Mouse (Mus musculus) hindbrain, embryonic 12.5 days (tissue): ENCODE measurements around the gene Sbk3. TPM values are rescaled to one million over a fixed set of nuclear protein-coding genes. Genes with fewer than 3 reads are reported as not detected.

Experiments used
- ATAC-seq: fragments of 200-750 bp; cut with Nextera tagmentation; 2 replicates; pipeline ENCODE4 v1.8.0; 2017; ENCODE audit warnings: moderate TSS enrichment; ENCODE audit not compliant: low FRiP score
- H3K27ac ChIP-seq: fragments of 300-500 bp; sonication (generic); 2 replicates; pipeline ENCODE4 v1.5.1; 2016; ENCODE audit warnings: mild to moderate bottlenecking
- H3K27me3 ChIP-seq: fragments of 300-500 bp; sonication (generic); 2 replicates; pipeline ENCODE4 v1.6.1; 2016; ENCODE audit warnings: mild to moderate bottlenecking
- H3K36me3 ChIP-seq: fragments of 300-500 bp; sonication (generic); 2 replicates; pipeline ENCODE4 v1.6.1; 2016; ENCODE audit warnings: mild to moderate bottlenecking
- H3K4me1 ChIP-seq: fragments of 300-500 bp; sonication (generic); 2 replicates; pipeline ENCODE4 v1.6.1; 2016
- H3K4me2 ChIP-seq: fragments of 300-500 bp; sonication (generic); replicated peaks from 2 replicates; pipeline ENCODE4 v1.6.1; 2016; ENCODE audit warnings: mild to moderate bottlenecking
- H3K4me3 ChIP-seq: fragments of 300-500 bp; sonication (generic); 2 replicates; pipeline ENCODE4 v1.5.1; 2016; ENCODE audit warnings: mild to moderate bottlenecking
- H3K9ac ChIP-seq: fragments of 300-500 bp; sonication (generic); 2 replicates; pipeline ENCODE4 v1.6.1; 2016; ENCODE audit warnings: mild to moderate bottlenecking, moderate library complexity
- H3K9me3 ChIP-seq: fragments of 300-500 bp; sonication (generic); replicated peaks from 2 replicates; pipeline ENCODE4 v1.6.1; 2016; ENCODE audit warnings: mild to moderate bottlenecking
- WGBS: fragments of 180-500 bp; shearing (Covaris S2); methylation state at CpG from one replicate; pipeline ENCODE4 v1.1.7; 2016; 5-methylcytosine and 5-hydroxymethylcytosine counted together
- polyA plus RNA-seq: library from polyadenylated mRNA; unstranded; fragments of >200 nt; fragmentation: Nextera tagmentation; extraction: Ambion mirVana; gene quantifications from 2 replicates; pipeline ENCODE4 v1.2.1, GENCODE M21; 2016

Gene Sbk3
- polyA plus RNA-seq, 1 experiment from 2014 or later, result 0.19 TPM

DNA sequence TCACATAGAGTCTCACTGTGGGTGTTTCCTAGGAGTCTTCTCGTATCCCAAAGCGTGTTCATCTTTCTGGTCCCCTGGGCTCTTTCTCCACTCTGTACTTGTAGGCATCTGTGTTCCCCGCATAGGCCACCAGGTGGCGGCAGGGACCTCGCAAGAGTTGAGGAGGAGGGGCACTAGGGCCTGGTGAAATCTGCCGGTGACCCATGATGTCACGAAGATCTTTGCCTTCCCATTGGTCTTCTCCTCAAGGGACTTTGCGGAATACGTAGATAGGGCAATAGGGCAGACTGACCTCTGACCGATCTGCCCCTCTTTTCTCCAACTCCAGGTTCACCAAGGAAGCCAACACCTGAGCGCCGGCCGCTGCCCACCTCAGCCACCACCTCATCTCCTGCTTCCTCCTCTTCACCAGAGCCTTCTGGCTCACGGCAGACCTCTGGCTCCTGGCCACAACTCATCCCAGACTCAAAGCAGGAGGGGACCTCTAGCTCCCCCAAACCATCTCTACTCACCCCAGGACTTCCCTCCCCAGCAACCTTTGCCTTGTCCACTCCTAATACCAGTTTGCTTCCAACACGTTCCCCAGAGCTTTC, 27.6 kb downstream of the Sbk3 start:
- WGBS, result 20% methylated on average over 15 of the region's 15 CpGs
- Histone ChIP-seq H3K4me1 (peaks cover 3% of the 10 kb centered on the region; the same call in 1 of the 2 replicates), H3K9ac (no peak overlapping the region), H3K36me3 (no peaks in the 10 kb centered on the region), H3K4me2 (peak overlapping the region; percentile 40), H3K9me3 (no peaks in the 10 kb centered on the region), H3K27me3 (no peaks in the 10 kb centered on the region), H3K27ac (no peak overlapping the region), H3K4me3 (peak overlapping the region; percentile 15; the same call in 1 of the 2 replicates)
- ATAC-seq, result peak; percentile 63

DNA sequence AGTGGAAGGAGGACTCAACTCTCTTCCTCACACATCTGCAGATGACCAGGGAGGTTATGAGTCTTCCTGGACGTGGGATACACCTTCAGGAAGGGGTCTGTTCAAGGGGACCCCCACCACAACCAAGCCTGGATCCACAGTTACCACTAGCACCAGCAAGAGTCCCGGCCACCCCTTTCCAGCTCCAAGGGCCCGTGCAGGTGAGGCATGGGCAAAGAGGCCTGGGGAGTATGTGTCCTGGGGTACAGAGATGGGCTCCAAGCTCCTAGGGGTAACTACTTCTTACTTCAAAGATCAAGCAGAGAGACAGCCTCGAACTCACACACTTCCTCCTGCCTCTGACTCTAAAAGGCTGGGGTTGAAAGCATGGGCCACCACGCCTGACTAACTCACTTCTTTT, 28.3 kb downstream of the Sbk3 start:
- Histone ChIP-seq H3K4me1 (peaks cover 3% of the 10 kb centered on the region; the same call in 1 of the 2 replicates), H3K27ac (no peak overlapping the region), H3K4me2 (no peak overlapping the region), H3K9me3 (no peaks in the 10 kb centered on the region), H3K9ac (no peak overlapping the region), H3K36me3 (no peaks in the 10 kb centered on the region), H3K27me3 (no peaks in the 10 kb centered on the region), H3K4me3 (no peak overlapping the region)
- no peak for ATAC-seq
- 50% methylated on average over 5 of the region's 5 CpGs for WGBS

DNA sequence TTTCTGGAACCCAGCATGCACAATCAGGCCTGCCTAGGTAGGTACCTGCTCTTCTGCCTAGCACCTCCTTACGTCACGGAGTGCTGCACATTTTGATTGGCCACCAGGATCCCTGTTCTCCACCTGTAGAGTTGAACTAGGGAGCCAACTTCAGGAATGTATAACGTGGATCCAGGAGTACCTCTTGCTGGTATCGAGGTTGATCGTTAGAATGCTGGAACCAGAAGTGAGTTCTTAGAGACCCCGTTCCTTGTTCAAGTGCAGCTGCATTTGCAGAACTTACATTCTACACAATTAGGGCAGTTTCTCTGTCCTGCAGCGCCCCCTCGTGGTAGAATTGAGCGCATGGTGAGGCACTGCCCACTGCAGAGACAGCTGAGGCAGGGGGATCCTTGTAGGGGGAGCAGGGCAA, 30.9 kb downstream of the Sbk3 start:
- H3K4me2 ChIP-seq, result no peak overlapping the region
- WGBS, result 26% methylated on average over 9 of the region's 9 CpGs

GRCm38 (mm10) chr7:4938456-4938855, 32.5 kb downstream of the Sbk3 start:
- ATAC-seq, result no peak
- Histone ChIP-seq H3K36me3 (no peaks in the 10 kb centered on the region), H3K4me3 (no peak overlapping the region), H3K27me3 (no peaks in the 10 kb centered on the region), H3K4me1 (peaks cover under 1% of the 10 kb centered on the region; the same call in 1 of the 2 replicates), H3K4me2 (no peak overlapping the region), H3K9ac (no peak overlapping the region), H3K27ac (no peak overlapping the region), H3K9me3 (0 out of 2 replicates have a peak, but pooled peaks cover 5% of the 10 kb centered on the region)
- 41% methylated on average over 2 of the region's 2 CpGs for WGBS

More for the DNA sequence above, 30.9 kb downstream of the Sbk3 start:
- no peak overlapping the region for H3K27ac ChIP-seq
- no peak overlapping the region for H3K9ac ChIP-seq
- 0 out of 2 replicates have a peak, but pooled peaks have one; percentile 21 for ATAC-seq
- no peaks in the 10 kb centered on the region for H3K36me3 ChIP-seq
- no peaks in the 10 kb centered on the region for H3K9me3 ChIP-seq
- H3K4me3 ChIP-seq, result no peak overlapping the region
- peaks cover 3% of the 10 kb centered on the region; the same call in 1 of the 2 replicates for H3K4me1 ChIP-seq
- H3K27me3 ChIP-seq, result no peaks in the 10 kb centered on the region

- Histone ChIP-seq H3K4me2 (no peak overlapping the region), H3K9ac (no peak overlapping the region), H3K27me3 (no peaks in the 10 kb centered on the region), H3K4me3 (no peak overlapping the region), H3K27ac (no peak overlapping the region), H3K4me1 (0 out of 2 replicates have a peak, but pooled peaks cover 2% of the 10 kb centered on the region), H3K9me3 (0 out of 2 replicates have a peak, but pooled peaks cover 5% of the 10 kb centered on the region), H3K36me3 (no peaks in the 10 kb centered on the region)
- WGBS, result 81% methylated on average over 11 of the region's 11 CpGs
- no peak for ATAC-seq
Measured at GRCm38 (mm10) chr7:4937392-4937791, 33.6 kb downstream of the Sbk3 start.

DNA sequence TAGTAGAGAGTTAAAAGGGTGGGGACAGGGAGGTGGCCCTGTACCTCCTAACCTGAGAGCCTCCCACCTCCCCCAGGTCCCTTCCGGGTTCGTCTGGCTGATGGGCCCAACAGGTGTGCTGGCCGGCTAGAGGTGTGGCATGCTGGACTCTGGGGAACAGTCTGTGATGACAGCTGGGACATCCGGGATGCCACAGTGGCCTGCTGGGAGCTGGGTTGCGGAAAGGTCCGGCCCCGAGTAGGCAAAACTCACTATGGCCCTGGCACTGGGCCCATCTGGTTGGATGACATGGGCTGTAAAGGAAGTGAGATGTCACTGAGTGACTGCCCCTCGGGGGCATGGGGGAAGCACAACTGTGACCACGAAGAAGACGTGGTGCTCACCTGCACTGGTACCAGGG, 34.1 kb downstream of the Sbk3 start:
- Histone ChIP-seq H3K36me3 (no peaks in the 10 kb centered on the region), H3K4me3 (no peak overlapping the region), H3K27me3 (no peaks in the 10 kb centered on the region), H3K9ac (no peak overlapping the region), H3K4me2 (no peak overlapping the region), H3K4me1 (0 out of 2 replicates have a peak, but pooled peaks cover 2% of the 10 kb centered on the region), H3K27ac (no peak overlapping the region), H3K9me3 (0 out of 2 replicates have a peak, but pooled peaks cover 5% of the 10 kb centered on the region)
- no peak for ATAC-seq
- 75% methylated on average over 10 of the region's 10 CpGs for WGBS

- H3K4me3 ChIP-seq, result no peak overlapping the region
- ATAC-seq, result no peak
- no peak overlapping the region for H3K27ac ChIP-seq
- H3K9me3 ChIP-seq, result 0 out of 2 replicates have a peak, but pooled peaks cover 5% of the 10 kb centered on the region
- 0 out of 2 replicates have a peak, but pooled peaks cover 2% of the 10 kb centered on the region for H3K4me1 ChIP-seq
- WGBS, result 86% methylated on average over 4 of the region's 4 CpGs
- no peak overlapping the region for H3K9ac ChIP-seq
- no peaks in the 10 kb centered on the region for H3K36me3 ChIP-seq
- H3K27me3 ChIP-seq, result no peaks in the 10 kb centered on the region
- H3K4me2 ChIP-seq, result no peak overlapping the region
Measured at GRCm38 (mm10) chr7:4934160-4934914, 36.6 kb downstream of the Sbk3 start.

- Histone ChIP-seq H3K9me3 (0 out of 2 replicates have a peak, but pooled peaks cover 5% of the 10 kb centered on the region), H3K36me3 (no peaks in the 10 kb centered on the region), H3K4me2 (no peak overlapping the region), H3K4me1 (0 out of 2 replicates have a peak, but pooled peaks cover 5% of the 10 kb centered on the region), H3K4me3 (no peak overlapping the region), H3K27ac (no peak overlapping the region), H3K9ac (no peak overlapping the region), H3K27me3 (no peaks in the 10 kb centered on the region)
- WGBS, result 62% methylated on average over 12 of the region's 12 CpGs
- no peak for ATAC-seq
Measured at GRCm38 (mm10) chr7:4933103-4933502, 37.9 kb downstream of the Sbk3 start.

DNA sequence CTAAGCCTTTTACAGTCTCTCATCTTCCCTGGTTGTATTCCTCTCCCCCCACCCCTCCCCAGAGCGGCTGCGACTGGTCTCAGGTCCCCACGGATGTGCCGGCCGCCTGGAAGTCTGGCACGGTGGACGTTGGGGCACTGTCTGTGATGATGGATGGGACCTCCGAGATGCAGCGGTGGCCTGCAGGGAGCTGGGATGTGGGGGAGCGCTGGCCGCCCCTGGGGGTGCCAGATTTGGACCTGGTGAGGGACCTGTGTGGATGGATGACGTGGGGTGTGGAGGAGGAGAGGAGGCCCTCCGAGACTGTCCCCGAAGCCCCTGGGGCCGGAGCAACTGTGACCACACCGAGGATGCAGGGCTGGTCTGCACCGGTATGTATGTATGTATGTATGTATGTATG, 42.6 kb downstream of the Sbk3 start:
- no peak for ATAC-seq
- peaks cover 51% of the 10 kb centered on the region for H3K4me1 ChIP-seq
- H3K9me3 ChIP-seq, result no peaks in the 10 kb centered on the region
- no peak overlapping the region for H3K9ac ChIP-seq
- 66% methylated on average over 17 of the region's 17 CpGs for WGBS
- no peak overlapping the region for H3K4me3 ChIP-seq
- H3K4me2 ChIP-seq, result no peak overlapping the region
- H3K36me3 ChIP-seq, result no peaks in the 10 kb centered on the region
- H3K27ac ChIP-seq, result no peak overlapping the region
- no peaks in the 10 kb centered on the region for H3K27me3 ChIP-seq

- Histone ChIP-seq H3K27ac (no peak overlapping the region), H3K9me3 (no peaks in the 10 kb centered on the region), H3K9ac (no peak overlapping the region), H3K27me3 (no peaks in the 10 kb centered on the region), H3K36me3 (no peaks in the 10 kb centered on the region), H3K4me1 (peaks cover 55% of the 10 kb centered on the region), H3K4me2 (no peak overlapping the region), H3K4me3 (no peak overlapping the region)
- no peak for ATAC-seq
- 70% methylated on average over 8 of the region's 8 CpGs for WGBS
Measured at GRCm38 (mm10) chr7:4927711-4928110, 43.3 kb downstream of the Sbk3 start.

DNA sequence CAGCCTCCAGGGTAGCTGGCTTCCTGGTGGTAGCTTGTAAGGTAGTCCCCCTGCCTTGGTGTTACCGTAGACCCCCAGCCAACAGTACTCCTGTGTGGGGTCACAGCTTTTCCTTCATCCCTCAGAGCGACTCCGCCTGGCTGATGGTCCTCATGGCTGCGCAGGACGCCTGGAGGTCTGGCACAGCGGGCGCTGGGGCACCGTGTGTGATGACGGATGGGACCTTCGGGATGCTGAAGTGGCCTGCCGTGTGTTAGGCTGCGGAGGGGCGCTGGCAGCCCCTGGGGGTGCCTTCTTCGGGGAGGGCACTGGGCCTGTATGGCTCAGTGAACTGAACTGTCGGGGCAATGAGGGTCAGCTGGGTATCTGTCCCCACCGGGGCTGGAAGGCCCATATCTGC, 44.1 kb downstream of the Sbk3 start:
- Histone ChIP-seq H3K9ac (0 out of 2 replicates have a peak overlapping the region, but pooled peaks have one; percentile 18), H3K4me3 (no peak overlapping the region), H3K9me3 (no peaks in the 10 kb centered on the region), H3K27ac (peak overlapping the region; percentile 23; the same call in 1 of the 2 replicates), H3K4me2 (no peak overlapping the region), H3K27me3 (no peaks in the 10 kb centered on the region), H3K36me3 (no peaks in the 10 kb centered on the region), H3K4me1 (peaks cover 64% of the 10 kb centered on the region)
- ATAC-seq, result no peak
- WGBS, result 65% methylated on average over 16 of the region's 16 CpGs
